Mouse (Mus musculus): Measurements from ENCODE around the gene Slc24a2. TPM values are rescaled to one million over a fixed set of nuclear protein-coding genes. Genes with fewer than 3 reads are reported as not detected.
A peak's percentile ranks its signal among the peaks of the same experiment; 100 is the strongest.

Slc24a2 gene
- polyA plus RNA-seq (2011; ENCODE audit: insufficient read length, low read depth, missing spikeins): 0.22 and 1.1 TPM in 2 replicates

DNA sequence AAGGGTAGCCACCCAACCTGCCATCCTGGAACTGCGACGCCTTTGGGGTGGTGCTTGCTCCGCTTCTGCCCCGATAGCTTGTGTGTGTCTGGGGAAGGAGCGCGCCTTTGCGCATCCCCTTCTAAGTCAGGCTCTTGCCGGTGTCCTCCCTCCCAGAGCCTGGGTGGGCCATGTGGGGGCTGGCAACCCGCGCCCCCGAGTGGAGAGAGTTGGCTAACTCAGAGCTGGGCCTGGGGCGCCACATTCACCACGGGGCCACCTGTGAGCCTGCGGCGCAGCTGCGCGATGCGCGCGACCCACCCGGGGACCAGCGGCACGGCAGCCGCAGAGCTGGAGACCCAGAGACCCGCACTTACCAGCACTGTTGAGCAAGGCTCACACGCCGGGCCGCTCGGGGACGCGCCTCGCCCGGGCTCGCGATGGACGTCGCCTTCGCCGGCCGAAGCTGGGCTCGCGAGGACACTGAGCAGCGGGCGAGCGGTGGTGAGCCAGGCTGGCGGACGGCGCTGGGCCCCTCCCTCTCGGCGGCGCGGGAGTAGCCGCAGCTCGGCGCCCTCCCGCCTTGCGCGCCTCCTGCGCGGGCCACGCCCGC is at the start of gene Slc24a2:
Gene Slc24a2 (minus strand): TSS at position 518 of the 592 bp plus-strand sequence.
- no peaks in the 10 kb centered on the region for H3K4me1 ChIP-seq (ENCODE audit: control insufficient read depth, insufficient read depth, low read length)
- TF ChIP-seq CTCF (IDR thresholded peaks at IDR 0.05; ENCODE audit: borderline replicate concordance, insufficient read depth, low read length): no peak
- TF ChIP-seq POLR2A (IDR thresholded peaks at IDR 0.05; ENCODE audit: low read depth, low read length): no peak
- H3K27ac ChIP-seq (ENCODE audit: insufficient read depth, low read length): no peak within 1 kb of the TSS
- H3K4me3 ChIP-seq (ENCODE audit: insufficient read depth, low read length): peak within 1 kb of the TSS; percentile 19

DNA sequence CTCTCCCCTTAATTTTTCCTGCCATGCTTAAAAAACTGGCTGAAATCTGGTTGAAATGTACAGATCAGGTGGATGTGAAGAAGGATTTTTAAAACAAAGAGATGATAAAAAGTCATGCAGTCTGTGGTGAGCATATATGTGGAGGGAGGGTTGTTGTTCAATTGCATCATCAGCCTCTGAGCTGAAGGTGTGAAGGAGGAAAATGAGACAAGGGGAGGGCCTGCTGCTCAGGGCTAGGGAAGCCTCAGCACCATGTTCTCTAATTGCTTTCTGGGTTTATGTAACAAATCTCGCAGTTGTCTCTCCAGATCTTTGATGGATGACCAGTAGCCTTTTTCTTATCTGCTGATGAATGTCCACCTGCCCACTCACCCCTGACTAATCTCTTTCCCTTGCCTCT is 44.5 kb upstream of the Slc24a2 start:
- no peak for TF ChIP-seq POLR2A (IDR thresholded peaks at IDR 0.05; ENCODE audit: low read depth, low read length)

DNA sequence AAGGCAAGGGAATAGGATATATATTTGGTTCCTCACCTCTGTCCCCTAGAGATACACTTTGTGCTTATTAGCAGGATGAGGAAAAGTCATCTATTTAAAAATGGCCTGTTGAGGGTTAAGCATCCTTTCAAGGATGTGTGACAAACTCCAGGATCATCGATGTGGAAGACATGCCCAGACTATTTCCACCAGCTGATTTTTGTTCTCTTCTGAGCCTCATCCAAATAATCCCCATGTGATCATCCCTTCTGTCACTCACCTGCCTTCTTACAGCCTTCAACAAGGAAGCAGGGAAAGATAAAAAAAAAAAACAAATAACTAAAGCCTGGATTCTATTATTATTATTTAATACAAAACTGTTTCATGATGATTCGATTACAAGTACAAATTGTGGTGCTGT is 44.0 kb upstream of the Slc24a2 start:
- Histone ChIP-seq H3K4me3 (ENCODE audit: insufficient read depth, low read length) (no peak overlapping the region), H3K4me1 (ENCODE audit: control insufficient read depth, insufficient read depth, low read length) (no peaks in the 10 kb centered on the region), H3K27ac (ENCODE audit: insufficient read depth, low read length) (no peak overlapping the region)
- TF ChIP-seq POLR2A (IDR thresholded peaks at IDR 0.05; ENCODE audit: low read depth, low read length) (no peak), CTCF (IDR thresholded peaks at IDR 0.05; ENCODE audit: borderline replicate concordance, insufficient read depth, low read length) (no peak)

More for the DNA sequence above, 44.5 kb upstream of the Slc24a2 start:
- no peaks in the 10 kb centered on the region for H3K4me1 ChIP-seq (ENCODE audit: control insufficient read depth, insufficient read depth, low read length)
- no peak overlapping the region for H3K4me3 ChIP-seq (ENCODE audit: insufficient read depth, low read length)
- no peak overlapping the region for H3K27ac ChIP-seq (ENCODE audit: insufficient read depth, low read length)

DNA sequence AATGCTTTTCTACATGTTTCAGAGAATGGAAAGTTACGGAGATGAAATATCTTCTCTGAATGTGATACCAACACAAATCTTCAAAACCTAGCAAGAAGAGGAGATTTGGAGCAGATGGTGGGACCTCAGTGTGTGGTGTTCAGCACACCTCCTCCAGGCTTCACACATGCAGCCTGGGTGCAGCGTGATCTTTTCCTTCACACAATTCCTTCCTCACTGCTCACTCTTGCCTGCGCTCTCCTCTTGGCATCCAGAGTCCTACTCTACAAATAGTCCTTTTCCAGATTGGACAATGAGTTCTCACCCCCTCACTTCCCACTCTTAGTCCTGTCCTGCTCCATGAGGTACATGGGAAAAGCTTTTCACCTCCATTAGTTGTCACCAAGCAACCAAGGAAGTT is 43.2 kb upstream of the Slc24a2 start:
- Histone ChIP-seq H3K27ac (ENCODE audit: insufficient read depth, low read length) (no peak overlapping the region), H3K4me1 (ENCODE audit: control insufficient read depth, insufficient read depth, low read length) (no peaks in the 10 kb centered on the region), H3K4me3 (ENCODE audit: insufficient read depth, low read length) (no peak overlapping the region)
- TF ChIP-seq CTCF (IDR thresholded peaks at IDR 0.05; ENCODE audit: borderline replicate concordance, insufficient read depth, low read length): no peak
- TF ChIP-seq POLR2A (IDR thresholded peaks at IDR 0.05; ENCODE audit: low read depth, low read length): no peak

DNA sequence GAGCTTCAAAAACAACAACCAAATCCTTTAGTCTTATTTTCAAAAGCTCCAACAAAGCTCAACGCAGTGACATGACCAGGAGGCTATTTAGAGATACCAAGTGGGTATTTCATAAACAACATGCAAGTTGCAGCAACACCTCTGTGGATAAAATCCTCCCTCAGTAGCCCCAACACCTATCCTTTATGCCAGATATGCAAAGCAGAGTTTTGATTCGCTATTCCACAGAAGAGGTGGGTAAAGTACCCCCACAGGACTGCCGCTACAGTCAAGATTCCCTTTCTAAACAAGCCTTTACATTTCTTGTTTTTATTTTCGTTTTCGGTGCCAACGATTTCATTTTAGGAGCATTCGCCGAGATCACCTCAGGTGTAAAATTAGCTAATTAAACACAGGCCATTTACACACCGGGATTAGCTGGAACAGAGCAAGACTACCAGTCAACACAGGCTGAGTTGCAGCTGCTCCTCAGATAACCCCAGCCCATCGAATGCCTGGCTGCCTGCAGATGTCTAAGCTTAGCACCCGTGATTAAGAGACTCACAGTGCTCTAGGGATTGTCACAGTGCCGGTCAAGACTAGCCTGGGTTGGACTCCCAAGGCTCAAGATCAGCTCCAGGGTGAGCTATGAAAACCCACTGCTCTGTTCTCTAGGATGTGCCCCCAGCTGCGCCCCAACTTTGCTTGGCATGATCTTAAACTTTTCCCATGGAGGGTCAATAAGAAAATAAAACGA is 885 bp downstream of the Slc24a2 start:
- peak overlapping the region; percentile 19 for H3K4me3 ChIP-seq (ENCODE audit: insufficient read depth, low read length)
- H3K4me1 ChIP-seq (ENCODE audit: control insufficient read depth, insufficient read depth, low read length): no peaks in the 10 kb centered on the region
- TF ChIP-seq CTCF (IDR thresholded peaks at IDR 0.05; ENCODE audit: borderline replicate concordance, insufficient read depth, low read length) (no peak), POLR2A (IDR thresholded peaks at IDR 0.05; ENCODE audit: low read depth, low read length) (no peak)
- no peak overlapping the region for H3K27ac ChIP-seq (ENCODE audit: insufficient read depth, low read length)

DNA sequence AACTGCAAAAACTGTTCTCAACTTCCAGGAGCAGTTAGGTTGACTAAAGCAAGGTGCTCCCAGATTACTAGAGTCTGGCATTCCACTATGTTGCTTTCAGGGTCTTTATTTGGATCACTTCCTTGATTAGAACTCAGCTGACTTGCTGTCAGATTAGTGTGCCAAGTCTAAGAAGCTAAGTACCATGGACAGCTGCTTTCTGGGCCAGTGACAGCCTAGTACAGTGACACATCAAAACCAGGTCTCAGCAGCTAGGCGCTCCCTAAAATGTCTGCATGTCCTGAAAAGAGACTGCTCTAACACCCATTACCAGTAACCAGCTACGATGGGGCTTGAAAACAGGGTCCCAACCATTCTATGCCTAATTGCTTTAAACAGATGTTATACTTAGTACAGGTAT is 8.7 kb downstream of the Slc24a2 start:
- no peak for TF ChIP-seq POLR2A (IDR thresholded peaks at IDR 0.05; ENCODE audit: low read depth, low read length)
- no peak for TF ChIP-seq CTCF (IDR thresholded peaks at IDR 0.05; ENCODE audit: borderline replicate concordance, insufficient read depth, low read length)
- Histone ChIP-seq H3K4me3 (ENCODE audit: insufficient read depth, low read length) (no peak overlapping the region), H3K27ac (ENCODE audit: insufficient read depth, low read length) (no peak overlapping the region)

DNA sequence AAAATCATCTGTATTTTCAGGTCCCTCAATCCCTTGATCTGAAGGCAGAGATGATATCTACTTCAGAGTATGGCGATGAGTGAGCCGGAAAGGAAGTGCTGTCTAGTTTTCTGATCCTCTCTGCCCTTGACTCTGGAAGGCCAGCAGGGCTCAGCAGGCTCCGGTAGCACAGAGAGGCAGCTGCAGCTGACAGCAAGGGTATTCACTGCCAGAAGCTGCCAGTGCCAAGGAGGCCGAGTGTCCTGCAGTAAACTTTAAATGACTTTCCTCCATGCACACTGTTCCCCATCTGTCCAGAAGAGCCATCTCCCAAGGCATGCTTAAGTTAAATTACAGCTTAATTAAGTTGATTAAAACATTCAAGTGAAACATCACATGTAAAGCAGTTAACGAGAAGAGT is 12.1 kb downstream of the Slc24a2 start:
- no peak for TF ChIP-seq POLR2A (IDR thresholded peaks at IDR 0.05; ENCODE audit: low read depth, low read length)
- no peak for TF ChIP-seq CTCF (IDR thresholded peaks at IDR 0.05; ENCODE audit: borderline replicate concordance, insufficient read depth, low read length)

More for the DNA sequence above, 8.7 kb downstream of the Slc24a2 start:
- H3K4me1 ChIP-seq (ENCODE audit: control insufficient read depth, insufficient read depth, low read length): no peaks in the 10 kb centered on the region

DNA sequence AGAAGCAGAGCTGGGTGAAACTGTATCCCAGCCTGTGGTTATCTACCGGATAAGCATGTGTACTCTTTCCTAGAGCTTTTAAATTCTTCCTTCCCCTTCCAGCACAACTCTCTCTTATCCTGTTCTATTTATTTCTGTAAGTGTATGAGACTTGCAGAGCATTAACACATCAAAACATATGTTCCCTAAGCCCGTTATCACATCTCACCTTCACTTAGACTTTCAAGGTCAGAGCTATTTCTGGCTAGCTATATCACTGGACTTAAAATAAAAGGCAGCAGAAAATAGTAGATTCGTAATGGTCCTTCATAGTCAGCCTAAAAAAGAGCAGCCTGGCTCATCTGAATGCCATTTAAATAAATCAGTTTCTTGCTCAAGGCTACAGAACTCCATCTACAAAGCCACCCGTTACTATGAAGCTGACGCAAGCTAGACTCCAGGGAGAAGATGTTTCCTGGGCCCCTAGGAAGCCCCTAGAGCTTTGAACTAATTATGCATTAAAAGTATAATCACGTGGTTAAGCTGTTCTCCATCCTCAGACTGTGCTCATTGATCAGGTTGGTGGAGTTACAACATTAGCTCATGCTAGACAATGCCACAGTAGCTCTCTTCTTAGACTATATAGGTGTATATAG is 18.8 kb downstream of the Slc24a2 start:
- Histone ChIP-seq H3K4me3 (ENCODE audit: insufficient read depth, low read length) (no peak overlapping the region), H3K4me1 (ENCODE audit: control insufficient read depth, insufficient read depth, low read length) (no peaks in the 10 kb centered on the region), H3K27ac (ENCODE audit: insufficient read depth, low read length) (no peak overlapping the region)
- TF ChIP-seq POLR2A (IDR thresholded peaks at IDR 0.05; ENCODE audit: low read depth, low read length) (no peak), CTCF (IDR thresholded peaks at IDR 0.05; ENCODE audit: borderline replicate concordance, insufficient read depth, low read length) (no peak)

More for the DNA sequence above, 12.1 kb downstream of the Slc24a2 start:
- H3K4me3 ChIP-seq (ENCODE audit: insufficient read depth, low read length): no peak overlapping the region
- no peak overlapping the region for H3K27ac ChIP-seq (ENCODE audit: insufficient read depth, low read length)
- H3K4me1 ChIP-seq (ENCODE audit: control insufficient read depth, insufficient read depth, low read length): no peaks in the 10 kb centered on the region

DNA sequence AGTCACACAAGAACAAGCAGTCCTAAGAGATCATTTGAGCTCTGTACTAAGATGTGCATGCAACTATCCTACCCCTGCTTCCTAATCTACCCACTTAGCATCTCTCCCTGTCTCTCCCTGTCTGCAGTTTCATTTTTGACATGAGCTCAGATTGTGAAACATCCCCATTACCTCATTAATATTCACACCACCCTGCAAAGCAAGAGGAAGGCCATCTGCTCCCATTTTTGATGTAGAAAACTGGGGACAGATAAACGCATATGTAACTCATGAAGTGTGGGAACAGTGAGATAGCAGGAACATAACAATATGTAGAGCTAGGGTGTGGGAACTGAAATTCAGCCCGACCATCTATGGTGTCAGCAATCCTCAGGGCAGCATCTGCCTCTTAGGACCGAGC is 19.7 kb downstream of the Slc24a2 start:
- Histone ChIP-seq H3K4me3 (ENCODE audit: insufficient read depth, low read length) (no peak overlapping the region), H3K27ac (ENCODE audit: insufficient read depth, low read length) (no peak overlapping the region), H3K4me1 (ENCODE audit: control insufficient read depth, insufficient read depth, low read length) (no peaks in the 10 kb centered on the region)
- TF ChIP-seq CTCF (IDR thresholded peaks at IDR 0.05; ENCODE audit: borderline replicate concordance, insufficient read depth, low read length) (no peak), POLR2A (IDR thresholded peaks at IDR 0.05; ENCODE audit: low read depth, low read length) (no peak)

DNA sequence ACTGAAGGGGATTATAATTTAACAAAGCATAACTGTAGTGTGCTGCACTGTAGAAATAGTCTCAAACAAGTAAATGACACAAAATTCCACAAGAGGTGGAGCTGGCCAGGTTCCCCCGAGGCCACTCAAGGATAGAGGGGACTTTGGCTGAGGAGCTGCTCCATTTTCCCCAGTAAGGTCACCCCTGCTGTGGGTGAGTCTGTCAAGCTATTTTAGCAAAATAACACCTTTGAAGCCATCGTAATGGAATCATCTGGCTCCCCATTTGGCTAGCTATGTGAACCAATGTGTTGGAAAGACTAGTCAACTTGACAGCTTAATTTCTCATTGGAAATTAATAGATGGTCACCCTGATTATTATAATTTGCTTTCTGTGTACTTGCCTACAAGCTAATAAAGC is 28.2 kb downstream of the Slc24a2 start:
- Histone ChIP-seq H3K4me3 (ENCODE audit: insufficient read depth, low read length) (no peak overlapping the region), H3K4me1 (ENCODE audit: control insufficient read depth, insufficient read depth, low read length) (no peaks in the 10 kb centered on the region), H3K27ac (ENCODE audit: insufficient read depth, low read length) (no peak overlapping the region)
- TF ChIP-seq CTCF (IDR thresholded peaks at IDR 0.05; ENCODE audit: borderline replicate concordance, insufficient read depth, low read length): no peak
- no peak for TF ChIP-seq POLR2A (IDR thresholded peaks at IDR 0.05; ENCODE audit: low read depth, low read length)
